Mouse (Mus musculus) heart, embryonic 14.5 days (tissue): Measurements from ENCODE around the gene Sub1. TPM values are rescaled to one million over a fixed set of nuclear protein-coding genes. Genes with fewer than 3 reads are reported as not detected.

Experiments
- ATAC-seq: fragments of 200-750 bp; cut with Nextera tagmentation; 2 replicates; pipeline ENCODE4 v1.8.0; 2017; ENCODE audit warnings: low read depth, moderate TSS enrichment; ENCODE audit not compliant: insufficient number of reproducible peaks, insufficient read depth, low FRiP score
- H3K27ac ChIP-seq, 2 experiments: fragments of 200-500 bp in 1 of 2; fragments of 300-500 bp in 1 of 2; sonication (generic) in 1 of 2; replicated peaks in 1 of 2; 2 replicates each; pipeline ENCODE4 v1.5.1; 2012 to 2014; ENCODE audit warnings: low read depth in 2 of 2, low read length in 2 of 2, control low read depth in 1 of 2, mild to moderate bottlenecking in 1 of 2, mixed read lengths in 1 of 2; ENCODE audit not compliant: control insufficient read depth in 1 of 2, insufficient read depth in 1 of 2
- H3K27me3 ChIP-seq: fragments of 300-500 bp; sonication (generic); 2 replicates; pipeline ENCODE4 v1.6.1; 2014; ENCODE audit warnings: mild to moderate bottlenecking, low read length, control low read depth; ENCODE audit not compliant: control insufficient read depth, insufficient read depth
- H3K36me3 ChIP-seq: fragments of 300-500 bp; sonication (generic); 2 replicates; pipeline ENCODE4 v1.6.1; 2014; ENCODE audit warnings: mild to moderate bottlenecking, control low read depth, low read length, mixed read lengths; ENCODE audit not compliant: control insufficient read depth, insufficient read depth
- H3K4me1 ChIP-seq, 2 experiments: fragments of 200-500 bp in 1 of 2; fragments of 300-500 bp in 1 of 2; sonication (generic) in 1 of 2; 2 replicates each; pipeline ENCODE4 v1.6.1; 2012 to 2014; ENCODE audit warnings: low read length in 2 of 2, control low read depth in 1 of 2, mixed read lengths in 1 of 2; ENCODE audit not compliant: control insufficient read depth in 2 of 2, insufficient read depth in 2 of 2
- H3K4me2 ChIP-seq: fragments of 300-500 bp; sonication (generic); 2 replicates; pipeline ENCODE4 v1.6.1; 2014; ENCODE audit warnings: mild to moderate bottlenecking, low read length
- H3K4me3 ChIP-seq, 2 experiments: fragments of 200-500 bp in 1 of 2; fragments of 300-500 bp in 1 of 2; sonication (generic) in 1 of 2; 2 replicates each; pipeline ENCODE4 v1.5.1; 2012 to 2014; ENCODE audit warnings: low read length in 2 of 2, mild to moderate bottlenecking in 2 of 2, control low read depth in 1 of 2, low read depth in 1 of 2, moderate library complexity in 1 of 2; ENCODE audit not compliant: control insufficient read depth in 1 of 2, insufficient read depth in 1 of 2
- H3K9ac ChIP-seq: fragments of 300-500 bp; sonication (generic); 2 replicates; pipeline ENCODE4 v1.6.1; 2014; ENCODE audit warnings: mild to moderate bottlenecking, low read length
- H3K9me3 ChIP-seq: fragments of 300-500 bp; sonication (generic); 2 replicates; pipeline ENCODE4 v1.6.1; 2016; ENCODE audit warnings: low read length, control low read depth; ENCODE audit not compliant: control insufficient read depth
- WGBS: fragments of 180-500 bp; shearing (Covaris S2); extraction: QIAGEN DNeasy Blood & Tissue Kit; methylation state at CpG from one replicate; pipeline ENCODE4 v1.1.7; 2014; 5-methylcytosine and 5-hydroxymethylcytosine counted together
- polyA plus RNA-seq: library from polyadenylated mRNA; unstranded; fragments of >200 nt; fragmentation: Nextera tagmentation; extraction: Ambion mirVana; gene quantifications from 2 replicates; pipeline ENCODE4 v1.2.1, GENCODE M21; 2014

Sub1 gene
- polyA plus RNA-seq, 1 experiment from 2014 or later: 520 TPM

GRCm38 (mm10) chr15:11978175-11978574 lies 18.6 kb downstream of the Sub1 start:
- 82% methylated on average over 2 of the region's 2 CpGs for WGBS
- no peak overlapping the region for H3K4me3 ChIP-seq
- H3K4me1 ChIP-seq: no peaks in the 10 kb centered on the region
- no peak overlapping the region for H3K27ac ChIP-seq
- no peak for ATAC-seq
- H3K36me3 ChIP-seq: peaks cover 38% of the 10 kb centered on the region
- H3K27me3 ChIP-seq: no peaks in the 10 kb centered on the region
- H3K9me3 ChIP-seq: no peaks in the 10 kb centered on the region
- no peak overlapping the region for H3K4me2 ChIP-seq
- no peak overlapping the region for H3K9ac ChIP-seq

GRCm38 (mm10) chr15:11977071-11977470 lies 19.7 kb downstream of the Sub1 start:
- 81% methylated on average over 1 of the region's 1 CpGs for WGBS
- H3K4me3 ChIP-seq: no peak overlapping the region
- H3K4me1 ChIP-seq: no peaks in the 10 kb centered on the region
- H3K27ac ChIP-seq: no peak overlapping the region
- H3K9me3 ChIP-seq: no peaks in the 10 kb centered on the region
- H3K4me2 ChIP-seq: no peak overlapping the region
- H3K36me3 ChIP-seq: peaks cover 27% of the 10 kb centered on the region
- ATAC-seq: no peak
- H3K27me3 ChIP-seq: no peaks in the 10 kb centered on the region
- no peak overlapping the region for H3K9ac ChIP-seq

- no peak for ATAC-seq
- Histone ChIP-seq H3K4me3 (no peak overlapping the region), H3K4me2 (no peak overlapping the region), H3K27me3 (no peaks in the 10 kb centered on the region), H3K9me3 (no peaks in the 10 kb centered on the region), H3K4me1 (no peaks in the 10 kb centered on the region), H3K27ac (no peak overlapping the region), H3K36me3 (peaks cover 14% of the 10 kb centered on the region), H3K9ac (no peak overlapping the region)
- 73% methylated on average over 9 of the region's 9 CpGs for WGBS
These were observed 20.9 kb downstream of the Sub1 start for GRCm38 (mm10) chr15:11975836-11976235.

GRCm38 (mm10) chr15:11971854-11972420 lies 24.8 kb downstream of the Sub1 start:
- WGBS: 17% methylated on average over 13 of the region's 13 CpGs
- Histone ChIP-seq H3K4me3 (no peak overlapping the region), H3K4me1 (no peaks in the 10 kb centered on the region), H3K9ac (no peak overlapping the region), H3K9me3 (no peaks in the 10 kb centered on the region), H3K27ac (no peak overlapping the region), H3K4me2 (0 out of 2 replicates have a peak overlapping the region, but pooled peaks have one; percentile 23), H3K36me3 (no peaks in the 10 kb centered on the region), H3K27me3 (no peaks in the 10 kb centered on the region)
- no peak for ATAC-seq

- WGBS: 70% methylated on average over 10 of the region's 10 CpGs
- Histone ChIP-seq H3K9me3 (no peaks in the 10 kb centered on the region), H3K27me3 (no peaks in the 10 kb centered on the region), H3K4me2 (no peak overlapping the region), H3K27ac (no peak overlapping the region), H3K9ac (no peak overlapping the region), H3K4me1 (no peaks in the 10 kb centered on the region), H3K4me3 (no peak overlapping the region), H3K36me3 (no peaks in the 10 kb centered on the region)
- ATAC-seq: no peak
These were observed 26.2 kb downstream of the Sub1 start for GRCm38 (mm10) chr15:11970621-11971020.

- no peaks in the 10 kb centered on the region for H3K4me1 ChIP-seq
- WGBS: 84% methylated on average over 9 of the region's 9 CpGs
- no peak for ATAC-seq
- H3K9me3 ChIP-seq: no peaks in the 10 kb centered on the region
- no peak overlapping the region for H3K9ac ChIP-seq
- no peaks in the 10 kb centered on the region for H3K36me3 ChIP-seq
- H3K27me3 ChIP-seq: no peaks in the 10 kb centered on the region
- no peak overlapping the region for H3K4me2 ChIP-seq
- H3K27ac ChIP-seq: no peak overlapping the region
- H3K4me3 ChIP-seq: no peak overlapping the region
These were observed 27.9 kb downstream of the Sub1 start for GRCm38 (mm10) chr15:11968851-11969250.

GRCm38 (mm10) chr15:11966367-11966766 lies 30.4 kb downstream of the Sub1 start:
- Histone ChIP-seq H3K27ac (no peak overlapping the region), H3K27me3 (no peaks in the 10 kb centered on the region), H3K4me1 (no peaks in the 10 kb centered on the region), H3K36me3 (no peaks in the 10 kb centered on the region), H3K9me3 (no peaks in the 10 kb centered on the region), H3K4me2 (no peak overlapping the region), H3K4me3 (no peak overlapping the region), H3K9ac (no peak overlapping the region)
- WGBS: 9% methylated on average over 4 of the region's 4 CpGs
- no peak for ATAC-seq

GRCm38 (mm10) chr15:11965201-11965845 lies 31.5 kb downstream of the Sub1 start:
- Histone ChIP-seq H3K27me3 (no peaks in the 10 kb centered on the region), H3K27ac (no peak overlapping the region), H3K9me3 (no peaks in the 10 kb centered on the region), H3K9ac (no peak overlapping the region), H3K4me3 (no peak overlapping the region), H3K4me1 (no peaks in the 10 kb centered on the region), H3K36me3 (no peaks in the 10 kb centered on the region), H3K4me2 (no peak overlapping the region)
- no peak for ATAC-seq
- 83% methylated on average over 5 of the region's 5 CpGs for WGBS
